In the genomic region with DNA sequence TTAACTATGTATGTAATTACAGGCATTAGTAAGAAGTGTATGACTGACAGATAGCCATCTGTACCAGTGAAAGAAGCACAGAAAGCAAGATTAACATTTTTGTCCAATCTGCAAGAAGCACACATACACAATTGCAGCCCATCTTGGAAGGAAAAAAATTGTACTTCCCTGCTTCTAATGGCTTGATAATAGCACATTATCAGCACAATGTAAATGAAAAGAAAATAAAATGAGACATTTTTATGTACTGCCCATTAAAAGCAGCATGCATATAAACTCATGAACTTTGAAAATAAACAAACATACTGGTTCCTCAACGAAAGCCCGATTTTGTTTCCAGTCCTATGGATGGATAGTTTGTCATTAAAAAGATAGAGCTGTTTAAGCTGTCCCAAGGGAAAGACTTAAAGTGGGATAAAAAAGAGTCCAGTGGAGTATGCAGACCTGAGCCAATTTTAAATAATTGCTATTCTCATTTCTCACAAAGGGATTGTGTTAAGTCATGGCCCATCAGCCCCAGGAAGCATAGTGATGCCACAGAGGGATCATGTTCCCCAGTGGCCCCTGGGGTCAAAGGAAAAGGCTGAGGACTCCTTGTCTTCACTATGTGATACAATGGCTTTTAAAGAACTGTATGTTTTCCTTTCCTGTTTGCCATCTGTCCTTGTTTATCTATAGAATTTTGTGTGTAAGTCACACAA, we compare ENCODE assay signal across 12 mouse cellular contexts.
"Had no signal": no experiment of that assay in that cellular context is flagged by ENCODE, and none has a peak within 500 bp of the region (broad histone marks: within the 10 kb centered on the region; RNA-seq: fewer than 3 reads in every experiment).

No protein-coding gene starts in this region.

- H3K4me1 ChIP-seq: midbrain, embryonic 12.5 days; stomach, embryonic 15.5 days had no signal

- H3K36me3 ChIP-seq: limb, embryonic 13.5 days; midbrain, embryonic 12.5 days; stomach, embryonic 15.5 days had no signal

- H3K4me3 ChIP-seq: limb, embryonic 13.5 days; midbrain, embryonic 12.5 days; stomach, embryonic 15.5 days had no signal

- H3K9ac ChIP-seq: limb, embryonic 13.5 days; liver, embryonic 14.5 days; midbrain, embryonic 12.5 days; stomach, embryonic 15.5 days had no signal

- H3K27ac ChIP-seq: limb, embryonic 13.5 days; liver, embryonic 14.5 days; midbrain, embryonic 12.5 days; stomach, embryonic 15.5 days had no signal

- H3K9me3 ChIP-seq: limb, embryonic 13.5 days; midbrain, embryonic 12.5 days; stomach, embryonic 15.5 days had no signal

- DNase-seq: kidney, adult 9 months; left cerebral cortex, postnatal 4 days; lung, adult 18-20 months; lung, postnatal 10 days; lung, postnatal 4 days; right cerebral cortex, postnatal 14 days; thymus, postnatal 36 days had no signal

- H3K27me3 ChIP-seq: limb, embryonic 13.5 days; midbrain, embryonic 12.5 days; stomach, embryonic 15.5 days had no signal

- ATAC-seq: intestine, embryonic 16.5 days had no signal

- H3K4me2 ChIP-seq: limb, embryonic 13.5 days; midbrain, embryonic 12.5 days; stomach, embryonic 15.5 days had no signal
